Mouse (Mus musculus): ENCODE results near the gene Gm5737. TPM values are rescaled to one million over a fixed set of nuclear protein-coding genes. Genes with fewer than 3 reads are reported as not detected.
A peak's percentile ranks its signal among the peaks of the same experiment; 100 is the strongest.

Gene Gm5737
- polyA plus RNA-seq, 1 experiment = not detected

DNA sequence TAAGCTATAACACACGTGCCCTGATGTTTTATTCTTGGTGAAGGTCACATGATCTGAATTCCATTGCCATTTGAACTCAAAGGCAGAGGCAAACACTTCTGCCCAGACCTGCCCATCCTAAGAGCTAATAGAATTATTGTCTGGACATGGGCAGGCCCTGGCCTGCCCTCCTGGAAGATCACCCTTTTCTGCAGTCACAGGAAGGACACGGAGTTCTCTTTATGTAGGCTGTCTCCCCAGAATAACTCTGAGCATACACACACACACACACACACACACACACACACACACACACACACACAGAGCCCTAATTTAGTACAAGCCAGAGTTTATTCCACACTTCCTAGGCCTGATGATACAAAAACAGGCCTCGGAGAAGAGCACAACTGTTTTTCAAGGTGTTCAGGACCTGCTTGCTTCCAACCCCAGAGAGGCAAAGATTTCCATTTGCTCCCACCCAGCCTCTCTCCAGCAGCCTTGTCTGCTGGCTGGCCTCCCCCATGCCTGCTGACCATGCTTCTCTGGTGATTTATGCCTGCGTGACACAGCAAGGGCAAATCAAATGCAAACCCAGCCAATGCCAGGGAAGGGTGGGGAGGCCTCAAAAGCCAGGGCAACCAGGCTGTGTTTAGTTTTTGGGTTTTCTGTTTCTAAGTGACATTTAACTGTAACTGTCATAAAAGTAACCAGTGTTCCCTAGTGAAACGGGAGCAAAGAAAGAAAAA is 26.4 kb downstream of the Gm5737 start:
- Histone ChIP-seq H3K27ac (ENCODE audit: insufficient read depth, low read depth, low read length) (no peak overlapping the region), H3K4me1 (ENCODE audit: control insufficient read depth, insufficient read depth, low read length) (peaks cover 7% of the 10 kb centered on the region), H3K4me3 (ENCODE audit: insufficient read depth, low read length) (no peak overlapping the region)
- TF ChIP-seq CTCF (IDR thresholded peaks at IDR 0.05; ENCODE audit: low read depth, low read length) (no peak), POLR2A (IDR thresholded peaks at IDR 0.05; ENCODE audit: borderline replicate concordance, low read depth, low read length) (no peak)

DNA sequence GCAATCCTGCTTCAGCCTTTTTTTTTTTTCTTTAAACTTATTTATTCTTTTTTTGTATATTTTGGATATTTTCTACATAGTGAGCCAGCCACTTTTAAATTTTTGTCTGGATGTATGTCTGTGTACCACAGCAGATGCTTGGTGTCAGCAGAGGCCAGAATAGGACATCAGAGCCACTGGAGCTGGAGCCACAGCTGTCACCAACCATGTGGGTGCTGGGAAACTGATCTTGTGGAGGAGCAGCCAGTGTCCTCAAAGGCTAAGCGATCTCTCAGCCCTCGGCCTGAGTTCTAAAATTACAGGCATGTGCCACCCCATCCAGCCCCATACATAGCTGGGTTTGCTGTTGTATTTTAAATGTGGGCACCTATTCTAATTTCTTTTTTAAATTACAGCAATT is 27.6 kb downstream of the Gm5737 start:
- Histone ChIP-seq H3K4me1 (ENCODE audit: control insufficient read depth, insufficient read depth, low read length) (peaks cover 4% of the 10 kb centered on the region; the same call in 1 of the 2 replicates), H3K27ac (ENCODE audit: insufficient read depth, low read depth, low read length) (no peak overlapping the region), H3K4me3 (ENCODE audit: insufficient read depth, low read length) (no peak overlapping the region)
- TF ChIP-seq POLR2A (IDR thresholded peaks at IDR 0.05; ENCODE audit: borderline replicate concordance, low read depth, low read length) (no peak), CTCF (IDR thresholded peaks at IDR 0.05; ENCODE audit: low read depth, low read length) (no peak)

DNA sequence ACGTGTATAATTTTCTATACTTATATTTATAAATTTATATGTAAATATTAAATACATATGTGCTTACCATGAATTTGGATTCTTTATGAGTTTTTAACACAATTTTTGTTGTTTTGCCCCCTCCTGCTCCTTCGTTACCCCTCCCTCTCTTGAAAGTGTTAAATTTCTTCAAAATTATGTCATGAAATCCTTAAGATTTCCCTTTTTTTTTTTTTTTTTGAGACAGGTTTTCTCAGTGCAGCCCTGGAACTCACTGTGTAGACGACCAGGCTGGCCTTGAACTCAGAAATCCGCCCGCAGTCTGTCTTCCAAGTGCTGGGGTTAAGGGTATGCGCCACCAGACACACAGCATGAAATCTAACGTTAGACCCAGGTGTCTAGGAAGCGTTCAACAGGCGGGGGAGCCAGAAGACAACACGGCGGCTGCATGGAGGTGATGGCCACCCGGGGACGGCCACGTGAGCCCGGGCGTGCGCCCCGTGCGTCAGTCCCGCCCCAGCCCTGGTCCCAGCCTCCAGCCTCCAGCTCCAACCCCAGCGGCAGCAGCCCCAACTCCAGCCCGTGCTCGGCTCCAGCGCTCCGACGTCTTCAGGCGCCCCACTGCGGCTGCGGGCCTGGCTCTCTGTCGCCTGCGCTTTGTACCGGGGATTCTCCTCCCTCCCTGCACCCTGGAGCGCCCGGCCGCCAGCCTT is 30.3 kb downstream of the Gm5737 start, which contains the start of gene Eef2k:
Gene Eef2k, plus strand, starts transcription at position 487 of the 692 bp plus-strand sequence.
- TF ChIP-seq POLR2A (IDR thresholded peaks at IDR 0.05; ENCODE audit: borderline replicate concordance, low read depth, low read length) = no peak
- TF ChIP-seq CTCF (IDR thresholded peaks at IDR 0.05; ENCODE audit: low read depth, low read length) = no peak
- Histone ChIP-seq H3K27ac (ENCODE audit: insufficient read depth, low read depth, low read length) (peak within 1 kb of the TSS; percentile 47), H3K4me1 (ENCODE audit: control insufficient read depth, insufficient read depth, low read length) (peaks cover 12% of the 10 kb centered on the region), H3K4me3 (ENCODE audit: insufficient read depth, low read length) (peak within 1 kb of the TSS; percentile 65)

DNA sequence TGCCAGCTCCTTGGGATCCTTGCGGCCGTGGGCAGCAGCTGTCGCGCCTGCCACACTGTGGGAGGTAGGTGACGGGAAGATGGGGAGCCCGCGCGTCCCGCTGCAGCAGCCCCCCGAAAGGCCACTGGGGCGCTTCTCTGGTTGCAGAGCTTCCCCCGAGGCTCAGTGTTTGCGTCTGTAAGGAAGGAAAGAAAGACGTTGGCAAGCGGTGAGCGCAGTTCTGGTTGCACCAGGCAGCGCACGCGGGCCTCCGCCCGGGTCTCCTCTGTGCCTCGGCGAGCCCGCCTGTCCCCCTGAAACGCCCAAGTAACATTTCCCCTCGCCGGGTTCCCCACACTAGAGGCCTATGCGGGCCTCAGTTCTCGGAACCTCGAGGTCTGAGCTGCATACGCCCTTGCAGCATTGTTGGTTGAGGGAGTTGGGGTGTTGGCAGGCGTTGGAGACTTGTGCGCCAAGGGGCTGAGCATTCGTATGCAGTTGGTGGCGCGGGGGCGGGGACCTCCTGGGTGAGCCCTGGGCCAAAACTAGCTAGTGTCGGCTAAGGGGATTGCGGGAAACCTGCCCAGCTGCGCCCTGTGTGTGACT is 31.0 kb downstream of the Gm5737 start:
- Histone ChIP-seq H3K4me3 (ENCODE audit: insufficient read depth, low read length) (peak overlapping the region; percentile 65), H3K4me1 (ENCODE audit: control insufficient read depth, insufficient read depth, low read length) (peaks cover 13% of the 10 kb centered on the region), H3K27ac (ENCODE audit: insufficient read depth, low read depth, low read length) (peak overlapping the region; percentile 47)
- TF ChIP-seq CTCF (IDR thresholded peaks at IDR 0.05; ENCODE audit: low read depth, low read length) (no peak), POLR2A (IDR thresholded peaks at IDR 0.05; ENCODE audit: borderline replicate concordance, low read depth, low read length) (no peak)

DNA sequence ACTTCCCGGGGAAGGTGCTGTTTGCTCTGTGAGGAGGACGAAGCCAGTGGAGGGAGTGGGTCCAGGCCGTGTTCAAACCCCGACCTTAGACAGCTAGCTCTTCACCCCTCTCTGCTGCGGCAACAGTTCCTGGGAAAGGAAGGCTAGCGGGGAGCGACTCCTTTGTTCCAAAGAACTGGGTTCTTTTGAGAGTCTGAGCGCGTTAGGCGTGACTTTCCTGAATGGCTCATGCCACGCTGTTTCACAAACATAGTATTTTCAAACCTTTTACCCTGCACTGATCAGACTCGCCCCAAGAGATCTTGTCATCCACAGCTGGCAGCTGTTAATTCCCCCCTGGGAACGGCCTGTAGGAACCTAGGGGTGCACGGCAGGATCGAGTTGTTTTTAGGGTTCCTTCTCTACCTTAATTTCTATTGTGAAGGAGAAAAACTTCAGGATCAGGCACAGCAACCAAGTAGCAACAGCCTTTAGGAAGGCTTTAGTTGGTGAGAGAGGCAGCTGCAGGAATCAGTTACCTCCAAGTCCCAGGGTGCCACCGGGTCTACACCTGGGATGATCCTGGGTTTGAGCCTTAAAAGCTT is 31.8 kb downstream of the Gm5737 start:
- H3K4me1 ChIP-seq (ENCODE audit: control insufficient read depth, insufficient read depth, low read length) = peaks cover 16% of the 10 kb centered on the region
- H3K4me3 ChIP-seq (ENCODE audit: insufficient read depth, low read length) = peak overlapping the region; percentile 65
- TF ChIP-seq CTCF (IDR thresholded peaks at IDR 0.05; ENCODE audit: low read depth, low read length) = no peak
- TF ChIP-seq POLR2A (IDR thresholded peaks at IDR 0.05; ENCODE audit: borderline replicate concordance, low read depth, low read length) = no peak
- H3K27ac ChIP-seq (ENCODE audit: insufficient read depth, low read depth, low read length) = no peak overlapping the region

DNA sequence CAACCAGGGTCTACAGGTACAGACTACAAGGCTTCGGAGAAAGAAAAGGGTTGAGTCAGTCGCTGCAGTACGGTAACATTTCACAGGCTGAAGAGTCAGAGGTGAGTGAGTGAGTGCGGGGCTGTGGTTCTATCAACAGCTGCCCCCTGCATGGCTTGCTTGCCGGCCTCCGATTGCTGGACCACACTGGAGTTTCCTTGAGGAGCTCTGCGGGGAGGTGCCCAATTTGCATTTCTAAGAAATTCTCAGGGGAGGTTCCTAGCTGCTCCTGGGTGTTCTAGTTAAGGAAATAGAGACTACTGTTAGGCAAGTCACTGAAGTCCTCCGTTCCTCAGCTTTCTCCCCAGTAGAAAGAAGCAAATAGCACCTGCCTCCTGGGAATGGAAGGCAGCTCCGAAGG is 32.5 kb downstream of the Gm5737 start:
- TF ChIP-seq POLR2A (IDR thresholded peaks at IDR 0.05; ENCODE audit: borderline replicate concordance, low read depth, low read length) (no peak), CTCF (IDR thresholded peaks at IDR 0.05; ENCODE audit: low read depth, low read length) (no peak)
- Histone ChIP-seq H3K4me1 (ENCODE audit: control insufficient read depth, insufficient read depth, low read length) (peaks cover 17% of the 10 kb centered on the region), H3K4me3 (ENCODE audit: insufficient read depth, low read length) (no peak overlapping the region), H3K27ac (ENCODE audit: insufficient read depth, low read depth, low read length) (no peak overlapping the region)

DNA sequence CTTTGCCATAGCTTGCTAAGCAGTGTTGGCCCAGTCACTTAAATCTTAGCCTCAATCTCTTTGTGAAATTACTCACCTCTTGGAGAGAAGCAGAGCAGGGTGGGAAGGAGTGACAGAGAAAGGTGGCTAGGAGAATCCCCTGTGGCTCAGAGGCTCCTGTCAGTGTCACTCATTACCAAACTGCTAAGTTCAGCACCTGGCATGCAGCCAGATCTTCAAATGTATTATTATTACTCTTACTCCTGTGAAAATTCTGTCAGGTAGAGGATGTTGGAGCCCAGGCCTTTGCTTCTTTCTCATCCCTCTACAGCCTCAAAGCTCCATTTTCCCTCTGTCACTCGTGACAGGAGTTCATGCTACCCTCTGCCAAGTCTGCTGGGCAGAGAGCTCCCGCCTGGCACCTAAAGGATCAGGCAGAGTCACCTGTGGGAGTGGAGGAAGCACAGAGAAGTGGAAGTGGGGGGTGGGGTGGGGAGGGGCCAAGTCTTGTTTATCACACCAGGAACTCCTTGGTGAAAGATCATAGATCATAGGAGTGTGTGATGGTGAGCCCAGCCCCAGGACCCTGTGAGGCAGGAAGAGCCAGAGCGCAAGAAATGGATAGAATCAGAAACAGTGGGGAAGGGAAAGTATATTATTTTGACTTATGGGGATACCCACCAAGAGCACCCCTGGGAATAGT is 36.8 kb downstream of the Gm5737 start:
- TF ChIP-seq CTCF (IDR thresholded peaks at IDR 0.05; ENCODE audit: low read depth, low read length) = no peak
- Histone ChIP-seq H3K27ac (ENCODE audit: insufficient read depth, low read depth, low read length) (no peak overlapping the region), H3K4me1 (ENCODE audit: control insufficient read depth, insufficient read depth, low read length) (peaks cover 46% of the 10 kb centered on the region), H3K4me3 (ENCODE audit: insufficient read depth, low read length) (no peak overlapping the region)

DNA sequence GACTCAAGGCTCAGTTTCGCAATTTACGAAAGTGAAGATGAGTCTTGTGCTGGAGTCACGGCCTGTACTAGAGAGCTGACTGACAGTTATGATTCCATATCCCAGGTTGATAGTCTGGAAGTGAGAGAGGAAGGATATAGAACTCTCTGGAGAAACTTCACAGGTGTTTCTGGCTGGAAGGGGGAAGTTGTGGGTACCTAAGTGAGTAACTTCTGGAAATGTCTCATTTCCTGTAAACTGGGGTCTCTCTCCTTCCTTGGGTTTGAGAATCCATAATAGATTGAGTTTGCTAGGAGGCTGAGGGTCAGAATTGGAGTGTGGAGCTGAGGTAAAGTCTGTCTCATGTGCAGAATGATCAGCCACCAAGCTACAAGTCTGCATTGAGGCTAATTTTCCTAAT is 38.0 kb downstream of the Gm5737 start:
- H3K4me1 ChIP-seq (ENCODE audit: control insufficient read depth, insufficient read depth, low read length) = peaks cover 45% of the 10 kb centered on the region
- H3K27ac ChIP-seq (ENCODE audit: insufficient read depth, low read depth, low read length) = no peak overlapping the region
- H3K4me3 ChIP-seq (ENCODE audit: insufficient read depth, low read length) = no peak overlapping the region
- TF ChIP-seq POLR2A (IDR thresholded peaks at IDR 0.05; ENCODE audit: borderline replicate concordance, low read depth, low read length) (no peak), CTCF (IDR thresholded peaks at IDR 0.05; ENCODE audit: low read depth, low read length) (no peak)

DNA sequence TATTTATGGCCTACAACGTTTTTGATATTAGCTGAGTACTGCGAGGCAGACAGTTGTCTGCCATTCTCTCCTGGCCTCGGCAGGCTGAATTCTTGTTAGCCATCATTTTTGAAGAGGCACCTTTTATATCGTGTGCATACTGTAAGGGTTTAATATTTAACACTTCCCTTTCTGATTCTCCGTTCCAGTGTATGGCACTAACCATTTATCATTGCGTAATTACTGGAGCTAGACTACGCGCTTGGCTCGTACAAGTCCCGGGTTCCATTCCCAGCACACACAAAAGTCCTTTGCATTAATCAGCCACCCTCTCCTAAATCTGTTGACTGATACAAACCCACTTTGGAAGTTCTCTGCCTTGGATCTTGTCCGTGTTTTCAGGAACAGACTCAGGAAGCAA is 47.7 kb downstream of the Gm5737 start:
- TF ChIP-seq POLR2A (IDR thresholded peaks at IDR 0.05; ENCODE audit: borderline replicate concordance, low read depth, low read length) (no peak), CTCF (IDR thresholded peaks at IDR 0.05; ENCODE audit: low read depth, low read length) (no peak)
- Histone ChIP-seq H3K4me1 (ENCODE audit: control insufficient read depth, insufficient read depth, low read length) (peaks cover 36% of the 10 kb centered on the region), H3K27ac (ENCODE audit: insufficient read depth, low read depth, low read length) (no peak overlapping the region), H3K4me3 (ENCODE audit: insufficient read depth, low read length) (no peak overlapping the region)

All from bone marrow macrophage, adult 2 months (primary cell).